Mouse (Mus musculus): ENCODE measurements around the gene Hoxa6. TPM values are rescaled to one million over a fixed set of nuclear protein-coding genes. Genes with fewer than 3 reads are reported as not detected.

The Hoxa6 gene
- polyA plus RNA-seq, 1 experiment from 2014 or later: 13.4 TPM

DNA sequence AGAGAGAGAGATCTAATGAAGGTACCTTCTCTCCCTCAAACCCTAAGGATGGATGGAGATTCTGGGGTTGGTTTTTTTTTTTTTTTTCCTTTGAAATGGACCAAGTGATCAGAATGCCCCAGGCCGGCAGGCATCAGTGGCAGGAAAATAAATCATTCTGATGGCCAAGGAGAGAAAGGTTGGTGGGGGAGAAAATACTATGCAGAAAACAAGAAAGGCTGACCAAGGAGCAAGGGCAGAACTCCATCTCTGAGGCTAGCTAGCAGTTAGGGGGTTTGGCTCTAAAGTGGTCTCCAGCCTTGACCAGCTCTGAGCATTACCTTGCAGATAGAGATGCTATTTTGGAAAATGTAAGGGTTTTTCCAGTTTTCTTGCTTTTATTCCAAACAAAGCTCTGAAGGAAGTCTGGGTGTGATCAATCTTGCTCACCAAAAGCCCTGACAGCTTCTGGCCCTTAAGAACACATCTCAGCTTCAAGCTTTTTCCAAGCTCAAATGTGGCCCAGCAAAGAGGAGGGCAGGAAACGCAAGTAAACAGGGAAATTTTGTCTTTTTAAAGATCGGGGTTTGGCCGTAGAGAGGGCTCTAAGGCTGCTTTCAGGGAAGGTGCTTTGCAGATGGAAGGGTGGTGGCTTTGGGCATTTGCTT lies 42.0 kb downstream of the Hoxa6 start:
- ATAC-seq (ENCODE audit: low FRiP score, low read depth): no peak
- Histone ChIP-seq H3K4me2 (peak overlapping the region; percentile 97), H3K27me3 (peaks cover 11% of the 10 kb centered on the region; the same call in 1 of the 2 replicates), H3K9ac (peak overlapping the region; percentile 68), H3K36me3 (no peaks in the 10 kb centered on the region), H3K9me3 (no peaks in the 10 kb centered on the region), H3K4me3 (peak overlapping the region; percentile 87), H3K4me1 (replicated peaks) (peaks cover 20% of the 10 kb centered on the region), H3K27ac (replicated peaks) (peak overlapping the region; percentile 95)
- WGBS: 4% methylated on average over 4 of the region's 4 CpGs

DNA sequence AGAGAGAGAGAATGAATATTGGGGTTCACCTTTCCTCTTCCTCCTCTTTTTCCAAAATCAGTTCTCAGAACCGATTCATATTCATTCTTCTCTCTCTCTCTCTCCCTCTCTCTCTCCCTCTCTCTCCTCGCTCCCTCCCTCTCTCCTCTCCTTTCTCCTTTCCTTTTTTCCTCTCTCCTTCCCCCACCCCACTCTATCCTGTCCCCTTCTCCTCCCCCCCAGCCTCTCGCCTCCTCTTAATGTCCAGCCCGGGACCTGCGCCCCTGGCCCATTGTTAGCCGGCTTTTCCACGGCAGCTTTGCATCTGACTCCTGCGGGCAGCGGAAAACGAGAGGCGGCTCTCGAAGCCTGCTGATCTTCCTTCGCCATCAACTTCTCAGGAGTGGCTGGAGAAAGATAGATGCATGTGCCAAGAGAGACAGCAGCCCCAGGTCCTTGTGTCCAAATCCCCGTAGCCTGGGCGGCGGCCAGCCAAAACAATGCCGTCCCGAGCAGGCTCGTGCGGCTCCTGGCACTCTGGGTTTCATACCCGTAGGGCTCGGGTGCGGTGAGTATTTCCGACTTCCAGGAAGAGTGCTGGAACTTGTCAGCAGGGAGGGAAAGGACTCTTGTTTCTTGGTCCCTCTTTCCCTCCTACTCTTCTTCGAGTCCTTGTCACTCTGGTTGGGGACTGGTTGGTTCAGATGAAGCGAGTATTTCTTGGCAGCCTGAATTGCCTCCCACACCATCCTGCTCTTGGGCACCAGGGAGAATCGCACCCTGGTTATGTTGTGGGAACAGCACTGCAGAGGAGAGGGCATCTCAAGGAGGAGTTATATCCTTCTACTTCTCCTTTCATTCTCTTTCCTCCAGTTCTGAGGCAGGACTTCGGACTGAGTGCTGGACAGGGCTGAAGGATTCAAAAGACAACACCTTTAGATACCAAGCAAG lies 42.8 kb downstream of the Hoxa6 start:
- H3K4me2 ChIP-seq: peak overlapping the region; percentile 97

DNA sequence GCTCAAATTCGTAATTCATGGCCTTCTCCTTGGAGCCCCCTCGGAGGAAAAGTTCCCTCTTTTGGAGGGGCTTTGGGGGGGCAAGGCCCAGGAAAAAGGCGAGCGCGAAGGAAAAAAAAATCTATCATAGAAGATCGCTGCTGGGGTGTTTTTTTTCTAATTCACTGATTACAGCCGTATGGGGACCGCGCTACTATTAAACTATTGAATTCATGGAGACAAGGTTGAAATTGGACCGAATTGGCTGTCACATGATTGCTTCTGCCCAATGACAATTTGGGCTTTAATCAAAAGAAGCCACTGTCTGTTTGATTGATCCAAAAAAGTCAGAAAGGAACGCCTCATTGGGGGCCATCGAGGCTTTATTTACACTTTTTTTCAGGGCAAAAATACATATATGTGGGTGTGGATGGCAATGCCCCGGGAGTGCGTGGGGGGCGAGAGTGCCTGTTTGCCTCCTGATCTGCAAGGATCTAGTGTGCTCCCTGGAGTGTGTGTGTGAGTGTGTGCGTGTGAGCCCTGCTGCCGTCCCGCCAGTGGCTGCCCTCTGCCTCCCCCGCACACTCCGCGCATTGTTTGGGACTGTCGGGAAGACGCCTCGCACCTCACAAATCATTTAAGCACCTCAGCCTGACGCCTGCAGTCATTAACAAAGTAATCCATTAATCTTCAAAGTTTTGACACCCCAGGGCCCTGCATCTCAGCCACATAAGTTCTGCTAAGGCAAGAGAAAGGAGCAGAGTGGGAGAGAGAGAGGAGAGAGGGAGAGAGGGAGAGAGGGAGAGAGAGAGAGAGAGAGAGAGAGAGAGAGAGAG lies 43.7 kb downstream of the Hoxa6 start, which contains the start of gene Hoxa2:
Gene Hoxa2 (minus strand): TSS at position 206 of the 815 bp plus-strand sequence.
- ATAC-seq (ENCODE audit: low FRiP score, low read depth): peak; percentile 74
- 2% methylated on average over 25 of the region's 25 CpGs for WGBS
- Histone ChIP-seq H3K9ac (peak within 1 kb of the TSS; percentile 68), H3K36me3 (no peaks in the 10 kb centered on the region), H3K27me3 (0 out of 2 replicates have a peak, but pooled peaks cover 2% of the 10 kb centered on the region), H3K27ac (replicated peaks) (peak within 1 kb of the TSS; percentile 95), H3K4me3 (peak within 1 kb of the TSS; percentile 87), H3K4me2 (peak within 1 kb of the TSS; percentile 97), H3K9me3 (no peaks in the 10 kb centered on the region), H3K4me1 (replicated peaks) (peaks cover 11% of the 10 kb centered on the region)

More for the DNA sequence above, 42.8 kb downstream of the Hoxa6 start:
- no peaks in the 10 kb centered on the region for H3K9me3 ChIP-seq
- ATAC-seq (ENCODE audit: low FRiP score, low read depth): no peak
- peak overlapping the region; percentile 95 for H3K27ac ChIP-seq (replicated peaks)
- no peaks in the 10 kb centered on the region for H3K36me3 ChIP-seq
- H3K9ac ChIP-seq: peak overlapping the region; percentile 68
- H3K4me3 ChIP-seq: peak overlapping the region; percentile 87
- peaks cover 12% of the 10 kb centered on the region for H3K4me1 ChIP-seq (replicated peaks)
- H3K27me3 ChIP-seq: peaks cover 5% of the 10 kb centered on the region; the same call in 1 of the 2 replicates
- under 1% methylated on average over 28 of the region's 28 CpGs for WGBS

DNA sequence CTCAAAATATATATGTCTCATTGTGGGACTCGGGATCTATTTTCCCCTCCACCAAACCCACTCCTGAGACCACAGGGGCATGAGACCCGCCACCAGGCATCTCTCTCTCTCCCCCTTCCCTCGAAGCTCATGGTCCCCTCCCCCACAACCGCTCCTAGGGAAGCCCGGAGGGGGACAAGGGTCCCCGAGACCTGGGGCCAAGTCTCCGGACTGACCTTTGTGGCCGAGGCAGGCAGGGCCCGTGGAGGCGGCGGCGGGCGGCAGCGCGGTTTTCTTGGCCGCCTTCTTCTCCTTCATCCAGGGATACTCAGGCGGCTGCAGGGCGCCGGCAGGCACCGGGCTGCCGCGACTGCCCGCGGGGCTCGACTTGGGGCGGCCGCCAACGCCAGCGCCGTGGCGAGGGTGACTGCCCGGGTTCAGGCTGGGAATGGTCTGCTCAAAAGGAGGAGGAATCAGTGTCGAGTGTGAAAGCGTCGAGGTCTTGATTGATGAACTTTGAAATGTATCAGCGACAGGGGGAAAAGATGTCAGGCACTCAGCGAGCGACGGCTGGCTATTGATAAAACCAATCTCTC lies 44.4 kb downstream of the Hoxa6 start:
- Histone ChIP-seq H3K36me3 (no peaks in the 10 kb centered on the region), H3K9me3 (no peaks in the 10 kb centered on the region), H3K4me2 (peak overlapping the region; percentile 97), H3K4me3 (peak overlapping the region; percentile 87), H3K9ac (peak overlapping the region; percentile 68), H3K27ac (replicated peaks) (peak overlapping the region; percentile 95), H3K4me1 (replicated peaks) (peaks cover 15% of the 10 kb centered on the region), H3K27me3 (peaks cover 2% of the 10 kb centered on the region; the same call in 1 of the 2 replicates)
- under 1% methylated on average over 39 of the region's 39 CpGs for WGBS
- ATAC-seq (ENCODE audit: low FRiP score, low read depth): no peak

DNA sequence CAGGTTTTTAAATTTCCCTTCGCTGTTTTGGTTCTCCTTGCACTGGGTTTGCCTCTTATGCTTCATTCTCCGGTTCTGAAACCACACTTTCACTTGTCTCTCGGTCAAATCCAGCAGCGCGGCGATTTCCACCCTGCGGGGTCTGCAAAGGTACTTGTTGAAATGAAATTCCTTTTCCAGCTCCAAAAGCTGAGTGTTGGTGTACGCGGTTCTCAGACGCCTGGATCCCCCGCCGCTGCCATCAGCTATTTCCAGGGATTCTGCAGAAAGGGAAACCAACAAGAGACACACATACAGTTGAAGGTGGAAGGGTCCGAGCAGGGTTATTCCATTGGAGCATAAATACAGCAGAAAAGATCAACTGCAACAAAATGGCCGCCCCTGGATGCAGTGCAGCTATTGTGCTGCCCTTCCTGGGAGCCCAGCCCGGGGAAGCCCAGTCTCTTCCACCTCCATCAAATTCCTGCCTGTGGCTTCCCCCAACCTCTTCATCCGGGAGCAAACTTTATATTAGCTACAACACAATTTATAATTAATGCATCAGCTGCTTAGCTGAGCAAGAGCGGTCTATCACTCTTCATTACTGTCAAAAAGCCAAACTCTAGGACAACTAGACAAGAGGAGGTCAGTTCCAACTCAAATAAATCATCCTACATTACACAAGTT lies 45.0 kb downstream of the Hoxa6 start:
- 2% methylated on average over 17 of the region's 17 CpGs for WGBS
- peak overlapping the region; percentile 95 for H3K27ac ChIP-seq (replicated peaks)
- no peaks in the 10 kb centered on the region for H3K36me3 ChIP-seq
- H3K4me1 ChIP-seq (replicated peaks): peaks cover 20% of the 10 kb centered on the region
- H3K9ac ChIP-seq: peak overlapping the region; percentile 68
- H3K9me3 ChIP-seq: no peaks in the 10 kb centered on the region
- peaks cover 2% of the 10 kb centered on the region; the same call in 1 of the 2 replicates for H3K27me3 ChIP-seq
- peak overlapping the region; percentile 87 for H3K4me3 ChIP-seq
- ATAC-seq (ENCODE audit: low FRiP score, low read depth): no peak
- H3K4me2 ChIP-seq: peak overlapping the region; percentile 97

DNA sequence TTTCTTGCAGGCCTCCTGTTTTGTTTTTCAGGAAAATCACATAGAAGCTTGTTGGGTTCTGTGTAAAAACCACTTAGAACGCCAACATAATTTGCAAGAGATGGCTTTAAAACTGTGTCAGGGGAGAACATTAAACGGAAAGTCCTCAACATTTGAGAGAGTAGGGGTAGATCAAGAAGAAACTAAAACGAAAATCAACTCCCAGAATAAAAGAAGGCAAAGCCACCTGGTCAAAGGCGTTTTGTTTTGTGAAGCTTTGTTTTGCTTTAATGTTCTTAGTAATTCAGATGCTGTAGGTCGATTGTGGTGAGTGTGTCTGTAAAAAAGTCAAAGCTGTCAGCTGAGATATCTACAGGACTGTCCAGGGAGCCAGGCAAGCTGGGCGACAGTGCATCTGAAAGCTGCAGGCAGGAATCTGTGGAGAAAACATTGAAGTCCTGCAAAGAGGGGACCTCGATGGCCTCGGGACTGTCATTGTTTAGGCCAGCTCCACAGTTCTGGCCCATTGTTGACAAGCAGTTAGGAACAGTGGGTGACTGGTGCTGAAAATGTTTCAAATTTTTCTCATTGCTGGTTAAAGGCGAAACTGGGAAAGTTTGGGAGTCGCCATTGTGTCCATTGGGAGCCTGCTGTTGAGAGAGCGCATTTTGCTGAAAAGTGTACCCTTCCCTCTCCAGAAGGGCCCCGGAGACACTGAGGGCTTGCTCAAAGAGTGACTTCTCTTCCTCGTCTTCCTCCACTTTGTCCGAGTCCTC lies 45.7 kb downstream of the Hoxa6 start:
- peaks cover 27% of the 10 kb centered on the region for H3K4me1 ChIP-seq (replicated peaks)
- peak overlapping the region; percentile 68 for H3K9ac ChIP-seq
- peak overlapping the region; percentile 87 for H3K4me3 ChIP-seq
- WGBS: 5% methylated on average over 14 of the region's 14 CpGs
- H3K4me2 ChIP-seq: peak overlapping the region; percentile 97
- ATAC-seq (ENCODE audit: low FRiP score, low read depth): no peak
- H3K36me3 ChIP-seq: no peaks in the 10 kb centered on the region
- H3K9me3 ChIP-seq: no peaks in the 10 kb centered on the region
- peak overlapping the region; percentile 95 for H3K27ac ChIP-seq (replicated peaks)
- peaks cover 3% of the 10 kb centered on the region for H3K27me3 ChIP-seq

DNA sequence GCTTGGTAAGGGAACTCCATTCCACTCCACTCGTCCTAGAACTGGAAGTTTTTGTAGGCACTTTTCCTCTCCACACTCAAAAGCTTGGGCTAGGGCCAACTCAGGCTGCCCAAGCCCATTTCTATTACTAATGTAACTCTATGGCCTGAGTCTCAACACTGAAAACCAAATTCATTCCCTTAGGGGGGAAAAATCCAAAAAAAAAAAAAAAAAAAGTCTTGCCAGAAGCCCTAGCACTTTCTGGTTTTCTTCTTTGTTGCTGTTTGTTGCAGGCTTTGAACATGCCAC lies 46.5 kb downstream of the Hoxa6 start:
- Histone ChIP-seq H3K27me3 (peaks cover 10% of the 10 kb centered on the region), H3K4me3 (peak overlapping the region; percentile 87), H3K27ac (replicated peaks) (peak overlapping the region; percentile 95), H3K9ac (peak overlapping the region; percentile 68), H3K9me3 (no peaks in the 10 kb centered on the region), H3K36me3 (no peaks in the 10 kb centered on the region), H3K4me2 (peak overlapping the region; percentile 97), H3K4me1 (replicated peaks) (peaks cover 31% of the 10 kb centered on the region)
- 6% methylated on average over 1 of the region's 1 CpGs for WGBS
- ATAC-seq (ENCODE audit: low FRiP score, low read depth): no peak

DNA sequence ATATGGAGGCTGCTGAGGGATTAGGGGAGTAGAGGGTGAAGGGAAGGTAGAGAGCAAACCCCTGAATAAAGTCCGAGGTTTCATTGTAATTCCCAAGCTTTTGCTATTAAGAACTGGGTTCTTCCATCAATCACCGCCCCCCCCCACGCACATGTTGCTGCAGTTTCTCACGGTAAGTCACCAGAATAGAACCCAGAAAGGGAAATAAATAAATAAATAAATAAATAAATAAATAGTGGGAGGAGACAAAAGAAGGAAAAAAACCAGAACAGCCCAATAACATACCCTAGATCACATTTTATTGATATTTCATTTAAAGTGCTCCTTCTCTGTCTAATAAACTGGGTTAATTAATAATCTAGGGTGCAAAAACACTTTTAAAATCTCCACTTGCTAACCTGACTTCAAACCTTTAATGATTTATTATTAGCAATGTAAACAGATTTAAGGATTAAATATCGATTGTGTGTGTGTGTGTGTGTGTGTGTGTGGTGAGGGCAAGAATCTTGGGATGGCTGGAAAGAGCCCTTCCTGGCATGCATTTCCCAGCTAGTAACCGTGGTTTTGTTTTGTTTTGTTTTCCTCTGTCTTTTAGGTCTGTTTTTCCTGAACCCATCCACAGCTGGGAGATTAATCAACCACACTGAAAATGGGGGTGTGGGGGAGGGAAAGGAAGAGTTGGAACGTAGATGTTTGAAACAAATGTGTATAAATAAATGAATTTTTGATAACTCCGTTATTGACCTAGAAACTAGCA lies 47.0 kb downstream of the Hoxa6 start:
- Histone ChIP-seq H3K9me3 (no peaks in the 10 kb centered on the region), H3K4me3 (peak overlapping the region; percentile 87), H3K4me2 (peak overlapping the region; percentile 97), H3K9ac (peak overlapping the region; percentile 68), H3K4me1 (replicated peaks) (peaks cover 31% of the 10 kb centered on the region), H3K36me3 (no peaks in the 10 kb centered on the region), H3K27me3 (peaks cover 15% of the 10 kb centered on the region), H3K27ac (replicated peaks) (peak overlapping the region; percentile 95)
- WGBS: 4% methylated on average over 8 of the region's 8 CpGs
- no peak for ATAC-seq (ENCODE audit: low FRiP score, low read depth)

DNA sequence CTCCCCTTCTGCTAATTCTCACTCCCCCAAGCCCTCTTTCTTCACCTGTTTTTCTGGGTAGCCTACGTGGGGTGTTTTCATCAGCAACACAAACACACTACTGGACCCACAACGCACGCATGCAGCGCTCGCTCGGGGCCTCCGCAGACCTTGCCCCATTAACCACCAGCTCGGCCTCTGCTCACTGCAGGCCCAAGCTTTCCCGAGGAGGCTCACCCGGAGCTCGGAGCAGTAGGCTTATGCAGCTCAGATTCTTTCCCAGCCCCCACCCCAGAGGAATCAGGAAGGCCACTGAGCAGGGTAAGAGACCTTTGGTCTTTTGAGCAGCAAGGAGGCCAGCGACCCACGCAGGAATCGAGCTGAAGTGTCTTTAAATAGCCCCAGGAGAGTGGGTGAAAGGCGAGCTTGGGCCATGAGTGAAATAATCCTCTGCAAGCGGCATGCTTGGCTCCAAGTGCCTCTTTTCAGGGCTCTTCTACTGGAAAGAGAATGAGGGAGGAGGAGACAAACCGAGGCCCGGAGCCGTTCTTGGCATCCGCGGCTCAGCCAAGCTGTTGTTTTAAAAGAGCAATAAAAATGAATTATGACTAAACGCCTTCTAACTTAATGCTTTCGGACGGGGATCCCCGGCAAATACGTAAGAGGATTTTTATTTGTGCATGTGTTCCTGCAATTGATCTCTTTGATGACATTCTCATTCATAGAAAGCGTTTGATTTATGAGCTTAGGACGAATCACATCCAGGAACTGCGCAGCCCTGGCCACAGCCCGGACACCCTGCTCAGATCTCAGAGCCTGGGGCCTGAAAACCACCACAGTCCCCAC lies 47.8 kb downstream of the Hoxa6 start:
- Histone ChIP-seq H3K9me3 (no peaks in the 10 kb centered on the region), H3K4me3 (peak overlapping the region; percentile 87), H3K4me1 (replicated peaks) (peaks cover 31% of the 10 kb centered on the region), H3K36me3 (no peaks in the 10 kb centered on the region), H3K4me2 (peak overlapping the region; percentile 97), H3K9ac (peak overlapping the region; percentile 67), H3K27me3 (peaks cover 23% of the 10 kb centered on the region), H3K27ac (replicated peaks) (peak overlapping the region; percentile 89)
- ATAC-seq (ENCODE audit: low FRiP score, low read depth): no peak
- 2% methylated on average over 30 of the region's 30 CpGs for WGBS

Data from hindbrain, embryonic 15.5 days (tissue).